Mouse (Mus musculus) c-Kit-positive CD71-positive TER-119-positive erythroid progenitor cells, embryonic 14.5 days (primary cell): ENCODE results near the gene Gas2l3.

ENCODE experiments used
- DNase-seq: peaks from one replicate; pipeline ENCODE4 v3.0.0-alpha.2; 2013; ENCODE audit warnings: low spot score

Gas2l3 gene

DNA sequence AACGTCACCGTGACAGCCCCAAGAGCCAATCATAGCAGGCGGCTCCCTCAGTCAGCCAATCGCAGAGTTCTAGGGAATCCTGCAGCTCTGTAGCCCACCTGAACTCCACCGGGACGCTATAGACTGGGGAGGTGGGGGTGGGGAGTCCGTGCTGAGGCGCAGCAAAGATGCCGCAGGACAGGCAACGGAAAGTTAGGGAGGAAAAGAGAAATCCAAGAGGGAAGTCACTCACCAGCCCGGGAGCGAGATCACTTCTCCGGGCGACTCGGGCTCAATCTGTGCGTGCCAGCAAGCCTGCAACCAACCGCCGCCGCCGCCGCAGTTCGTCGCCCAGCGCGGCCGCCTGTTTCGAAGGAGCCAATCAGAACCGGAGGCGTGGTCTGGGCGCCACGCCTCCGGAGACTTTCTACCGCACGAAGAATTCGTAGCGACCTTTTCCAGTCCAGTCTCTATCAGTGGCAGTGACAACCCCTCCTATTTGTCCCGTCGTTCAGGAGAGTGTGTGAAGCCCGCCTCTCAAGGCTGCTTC, at the start of gene Gas2l3:
Gene Gas2l3, minus strand, starts transcription at position 345 of the 529 bp plus-strand sequence.
- peak; percentile 88 for DNase-seq

DNA sequence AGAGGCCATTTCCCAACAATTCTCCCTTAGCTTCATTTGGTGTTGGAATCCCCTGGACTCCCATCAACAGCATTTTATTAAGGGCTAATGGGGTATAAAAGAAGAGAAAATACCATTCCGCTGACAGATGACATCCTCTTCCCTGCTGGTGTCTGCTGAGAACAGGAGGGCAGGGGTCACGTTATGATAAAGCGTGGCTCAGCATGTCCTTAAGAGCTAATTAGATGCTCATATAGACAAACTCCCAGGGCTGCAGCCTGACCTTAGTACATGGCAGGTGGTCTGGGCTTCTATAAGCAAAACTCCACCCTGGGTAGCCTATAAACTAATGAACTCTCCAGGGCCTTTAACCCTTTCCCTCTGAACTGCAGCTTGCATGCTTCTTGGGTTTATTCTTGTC, 47.6 kb upstream of the Gas2l3 start:
- no peak for DNase-seq

GRCm38 (mm10) chr10:89490250-89490649, 46.5 kb upstream of the Gas2l3 start:
- DNase-seq = no peak

- no peak for DNase-seq
Measured at GRCm38 (mm10) chr10:89489459-89489858, 45.7 kb upstream of the Gas2l3 start.

GRCm38 (mm10) chr10:89486995-89487742, 43.4 kb upstream of the Gas2l3 start:
- DNase-seq = no peak

DNA sequence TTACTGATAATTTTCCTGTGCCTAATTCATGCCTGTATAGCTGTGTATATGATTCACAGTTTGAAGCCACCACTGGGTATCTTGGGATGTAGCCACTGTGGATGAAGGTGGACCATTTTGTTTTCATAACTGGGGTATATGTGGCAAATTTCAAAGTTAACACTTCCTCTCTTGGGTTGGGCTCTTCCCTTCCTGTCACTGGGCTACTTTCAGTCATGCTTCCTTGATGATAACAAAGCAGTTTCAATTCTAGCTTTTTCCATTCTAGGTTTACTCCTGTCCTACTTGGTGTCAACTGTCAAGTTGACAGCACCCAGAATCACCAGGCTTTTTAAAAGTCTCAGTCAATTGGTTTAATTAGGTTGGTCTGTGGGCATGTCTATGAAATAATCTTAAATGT, 41.1 kb upstream of the Gas2l3 start:
- DNase-seq = no peak

GRCm38 (mm10) chr10:89483812-89484602, 40.2 kb upstream of the Gas2l3 start:
- DNase-seq = no peak

DNA sequence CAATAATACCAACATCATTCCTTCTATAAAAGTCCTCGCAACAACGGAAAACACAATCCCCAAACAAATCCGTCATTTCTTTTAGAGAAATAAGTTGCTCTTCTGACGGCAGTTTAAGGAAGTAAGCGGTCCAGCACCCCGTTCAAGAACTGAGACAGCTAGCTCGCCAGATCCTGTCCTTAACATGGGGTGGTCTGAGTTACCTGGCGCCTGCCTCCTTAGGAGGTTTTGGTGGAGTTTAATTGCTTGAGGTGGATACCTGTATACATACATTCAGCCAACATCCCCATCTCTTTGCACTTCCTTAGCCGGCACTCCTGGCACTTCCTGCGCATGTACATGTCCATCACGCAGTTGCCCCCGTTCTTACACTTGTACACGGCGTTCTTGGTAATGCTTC, 39.3 kb upstream of the Gas2l3 start:
- no peak for DNase-seq

- no peak for DNase-seq
Measured at GRCm38 (mm10) chr10:89482142-89482681, 38.4 kb upstream of the Gas2l3 start.

GRCm38 (mm10) chr10:89481638-89482037, 37.9 kb upstream of the Gas2l3 start:
- DNase-seq = no peak

- no peak for DNase-seq
Measured at GRCm38 (mm10) chr10:89478766-89479165, 35.0 kb upstream of the Gas2l3 start.

DNA sequence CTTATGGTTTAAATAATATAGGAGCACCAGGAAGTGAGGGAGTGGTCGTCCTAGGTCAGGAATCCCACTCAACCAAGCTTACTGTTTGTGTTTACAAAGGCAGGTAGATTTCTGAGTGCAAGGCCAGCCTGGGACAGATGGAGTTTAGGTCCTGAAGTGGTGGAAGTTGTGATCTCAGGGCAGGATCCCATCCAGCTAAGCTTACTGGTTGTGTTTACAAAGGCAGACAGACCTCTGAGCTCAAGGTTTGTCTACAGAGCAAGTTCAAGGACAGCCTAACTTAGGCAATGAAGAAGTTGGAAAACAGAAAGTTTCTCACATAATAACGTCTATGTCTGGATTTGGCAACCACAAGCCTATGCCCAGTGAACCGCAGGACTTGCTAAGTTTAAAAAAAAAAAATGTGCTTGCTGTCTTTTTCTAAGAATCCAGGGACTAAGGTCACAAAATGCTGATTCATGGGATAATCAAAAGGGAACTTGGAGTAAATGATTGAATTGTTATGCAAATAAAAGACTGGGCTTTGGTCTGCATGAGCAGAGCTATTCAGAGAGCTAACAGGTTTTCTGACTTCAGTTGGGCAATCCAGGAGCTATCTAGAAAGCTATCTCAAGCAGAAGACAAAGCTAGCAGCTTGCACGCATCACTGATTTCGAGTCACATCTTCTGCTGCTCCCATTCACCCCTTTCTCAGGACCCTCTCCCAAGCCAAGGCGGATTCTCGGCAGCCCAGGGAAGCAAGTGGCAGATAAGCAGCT, 27.0 kb upstream of the Gas2l3 start:
- DNase-seq = no peak

DNA sequence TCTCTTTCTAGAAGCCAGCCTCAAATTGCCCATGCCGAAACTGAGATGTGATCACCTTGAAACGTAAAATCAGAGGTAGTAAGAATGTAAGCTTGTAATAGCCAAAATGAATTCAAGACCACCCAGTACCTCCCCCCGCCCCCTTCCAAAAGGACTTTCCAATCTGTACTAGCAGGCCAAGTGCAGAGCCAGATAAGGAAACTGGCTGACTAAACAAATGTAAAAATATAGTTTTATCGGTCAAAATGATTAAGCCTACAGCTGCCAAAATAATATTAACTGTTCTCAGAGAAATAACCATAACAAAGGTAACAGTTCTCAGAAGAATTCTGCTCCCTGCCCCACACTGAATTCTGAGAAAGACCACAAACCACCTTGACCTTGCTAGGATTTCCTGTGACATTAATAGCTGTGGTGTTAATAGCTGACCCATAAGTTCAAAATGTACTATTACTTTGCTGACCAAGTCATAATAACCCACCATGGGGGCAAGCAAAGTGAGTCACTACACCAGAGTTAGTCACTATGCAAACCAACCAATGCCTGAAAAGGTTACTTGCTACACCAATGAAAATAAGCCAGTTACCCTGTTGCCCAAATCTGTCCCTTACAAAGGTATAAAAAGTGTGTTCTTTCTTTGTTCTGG, 21.1 kb upstream of the Gas2l3 start:
- DNase-seq = no peak

DNA sequence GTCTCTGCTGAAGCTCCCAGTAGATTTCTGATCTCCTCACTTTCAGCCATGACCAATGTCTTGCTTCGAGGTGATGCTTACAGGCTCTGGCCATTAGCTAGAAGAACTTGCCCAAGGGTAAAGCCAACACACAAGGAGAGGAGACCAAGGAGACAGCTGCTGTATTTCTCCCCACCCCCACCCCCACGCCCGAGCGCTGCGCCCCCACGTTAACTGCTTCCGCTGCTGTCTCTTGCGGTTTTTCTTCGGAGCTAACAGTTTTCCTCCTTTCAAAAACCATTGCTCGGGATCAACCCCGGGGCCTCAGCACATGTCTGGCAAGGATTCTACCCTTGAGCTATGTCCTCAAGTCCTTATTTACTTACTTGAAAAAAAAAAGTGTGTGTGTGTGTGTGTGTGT, 19.1 kb upstream of the Gas2l3 start:
- no peak for DNase-seq

GRCm38 (mm10) chr10:89461856-89462507, 18.2 kb upstream of the Gas2l3 start:
- peak; percentile 84 for DNase-seq

- no peak for DNase-seq
Measured at GRCm38 (mm10) chr10:89460972-89461371, 17.2 kb upstream of the Gas2l3 start.

DNA sequence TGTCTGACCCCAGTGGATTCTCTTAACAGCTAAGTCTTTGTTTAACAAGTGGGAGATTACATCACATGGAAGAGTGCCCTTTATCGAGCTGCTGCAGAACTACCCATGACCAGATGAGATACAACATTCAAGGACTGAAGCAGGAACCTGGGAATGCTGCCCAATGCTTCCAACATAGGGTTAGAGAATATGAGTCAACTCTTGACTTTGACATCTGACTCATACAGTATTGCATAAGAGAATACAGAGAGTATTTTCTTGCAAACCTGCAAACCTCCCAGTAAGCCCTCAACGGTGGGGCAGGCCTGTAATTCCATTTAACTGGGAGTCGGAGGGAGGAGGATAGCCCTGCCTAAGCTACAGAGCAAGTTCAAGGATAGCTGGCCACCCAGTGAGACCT, 15.0 kb upstream of the Gas2l3 start:
- no peak for DNase-seq

DNA sequence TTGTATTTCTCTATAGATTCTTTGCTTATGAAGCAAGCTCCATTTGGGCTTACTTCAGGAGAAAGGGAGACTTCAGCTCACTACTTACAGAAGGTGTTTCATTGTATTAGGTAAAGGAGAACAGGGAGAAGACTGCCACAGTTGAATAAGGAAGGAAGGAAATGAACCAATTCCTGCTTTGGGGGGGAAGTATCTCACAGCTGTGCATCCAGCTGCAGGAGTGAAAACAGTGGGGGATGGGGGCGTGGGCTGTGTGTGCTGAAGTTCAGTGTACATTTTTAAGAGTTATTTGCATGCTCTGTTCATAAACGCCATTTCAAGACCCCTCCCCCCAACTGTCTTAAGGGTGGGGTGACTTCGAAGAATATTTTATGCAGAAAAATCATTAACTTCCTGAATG, 10.0 kb upstream of the Gas2l3 start:
- DNase-seq = no peak

GRCm38 (mm10) chr10:89453068-89453641, 9.4 kb upstream of the Gas2l3 start:
- DNase-seq = no peak

- no peak for DNase-seq
Measured at GRCm38 (mm10) chr10:89450411-89450810, 6.6 kb upstream of the Gas2l3 start.

DNA sequence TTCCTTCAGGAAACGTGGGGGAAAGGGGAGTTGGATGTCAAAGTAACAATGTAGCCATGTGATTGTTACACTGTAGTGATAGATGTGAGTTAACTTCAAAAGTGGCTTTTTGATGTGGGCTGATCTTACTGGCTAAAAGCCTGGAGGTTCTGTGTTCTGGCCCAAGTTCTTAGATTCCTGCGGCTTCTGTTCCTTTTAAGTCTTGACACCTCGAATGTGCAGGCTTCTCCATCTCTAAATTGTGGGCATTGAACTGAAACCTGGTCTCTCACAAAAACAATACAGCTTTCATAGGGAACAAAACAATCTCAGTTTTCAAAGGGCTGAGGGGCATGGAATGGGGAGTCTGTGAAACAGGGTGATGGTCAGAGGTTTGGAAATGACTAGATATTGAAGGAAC, 614 bp upstream of the Gas2l3 start:
- no peak for DNase-seq
